Mouse (Mus musculus) brain, adult 10 weeks (tissue): ENCODE results near the gene Defa30. TPM values are rescaled to one million over a fixed set of nuclear protein-coding genes. Genes with fewer than 3 reads are reported as not detected.

Source experiments
- polyA plus RNA-seq: library from polyadenylated mRNA; stranded (reverse); fragments of 350-450 nt; fragmentation: Illumina TruSeq; extraction: RNeasy Lipid Tissue Mini Kit (QIAGEN cat#74804); gene quantifications from one replicate; pipeline ENCODE4 v1.2.3, GENCODE M21; 2015; ENCODE audit warnings: low read depth, low replicate concordance

The Defa30 gene
- not detected for polyA plus RNA-seq

DNA sequence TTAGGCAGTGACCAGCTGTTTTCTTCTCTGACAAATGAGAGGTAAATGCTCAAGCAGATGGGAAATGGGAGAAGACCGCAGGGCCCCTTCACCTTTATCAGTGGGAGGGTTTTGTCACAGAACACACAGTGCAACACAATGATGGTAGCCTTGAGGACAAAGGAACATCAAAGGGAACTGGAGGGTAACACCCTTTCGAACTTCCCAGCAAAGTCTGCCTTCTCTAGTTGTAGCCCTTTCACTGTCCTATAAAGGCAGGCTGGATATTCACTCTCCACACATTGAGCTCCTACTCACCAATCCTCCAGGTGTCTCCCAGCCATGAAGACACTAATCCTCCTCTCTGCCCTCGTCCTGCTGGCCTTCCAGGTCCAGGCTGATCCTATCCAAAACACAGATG is at the start of gene Defa30:
TSS of gene Defa30 (plus strand) at position 301 of the 400 bp plus-strand sequence.

DNA sequence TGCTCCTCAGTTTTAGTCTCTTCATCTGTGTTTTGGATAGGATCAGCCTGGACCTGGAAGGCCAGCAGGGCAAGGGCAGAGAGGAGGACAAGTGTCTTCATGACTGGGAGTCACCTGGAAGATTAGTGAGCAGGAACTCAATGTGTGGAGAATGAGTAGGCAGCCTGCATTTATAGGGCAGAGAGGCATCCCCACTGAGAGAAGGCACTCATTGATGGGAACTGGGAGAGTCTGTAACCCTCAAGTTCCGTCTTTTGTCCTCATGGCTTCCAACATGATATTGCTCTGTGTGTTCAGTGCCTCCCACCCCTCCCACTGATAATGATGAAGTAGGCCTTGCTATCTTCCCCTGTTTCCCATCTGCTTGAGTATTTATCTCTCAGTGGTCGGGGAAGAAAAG is 38.5 kb upstream of the Defa30 start, which contains the start of gene Gm14851:
TSS of gene Gm14851 (minus strand) at position 101 of the 400 bp plus-strand sequence.

DNA sequence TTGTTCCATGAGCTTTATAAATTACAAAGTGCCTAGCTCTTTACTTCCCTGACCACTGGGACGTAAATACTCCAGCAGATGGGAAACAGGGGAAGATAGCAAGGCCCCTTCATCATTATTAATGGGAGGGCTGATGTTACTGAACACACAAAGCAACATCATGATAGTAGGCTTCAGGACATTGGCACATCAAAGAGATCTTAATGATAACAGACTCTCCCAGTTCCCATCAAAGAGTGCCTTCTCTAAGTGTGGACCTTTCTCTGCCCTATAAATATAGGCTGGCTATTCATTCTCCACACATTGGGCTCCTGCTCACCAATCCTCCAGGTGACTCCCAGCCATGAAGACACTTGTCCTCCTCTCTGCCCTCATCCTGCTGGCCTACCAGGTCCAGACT is 27.5 kb downstream of the Defa30 start, which contains the start of gene Defa22:
TSS of gene Defa22 (plus strand) at position 301 of the 400 bp plus-strand sequence.

Other genes with a start within 250 kb of the Defa30 start
- not detected for gene Defb33, start 242.0 kb upstream of the Defa30 start, polyA plus RNA-seq
- gene Gm15056, start 232.0 kb upstream of the Defa30 start, polyA plus RNA-seq, result not detected
- not detected for gene Gm6040, start 212.6 kb upstream of the Defa30 start, polyA plus RNA-seq
- gene AY761185, start 189.9 kb upstream of the Defa30 start, polyA plus RNA-seq, result not detected
- not detected for gene Defa21, start 109.1 kb upstream of the Defa30 start, polyA plus RNA-seq
- not detected for gene Defa23, start 79.6 kb upstream of the Defa30 start, polyA plus RNA-seq
- not detected for gene Defa35, start 69.6 kb upstream of the Defa30 start, polyA plus RNA-seq
- not detected for gene Defa25, start 50.2 kb upstream of the Defa30 start, polyA plus RNA-seq
- not detected for gene Gm14851, start 38.6 kb upstream of the Defa30 start, polyA plus RNA-seq
- gene Defa22, start 27.6 kb downstream of the Defa30 start, polyA plus RNA-seq, result not detected
- not detected for gene Defa31, start 57.0 kb downstream of the Defa30 start, polyA plus RNA-seq
- gene Gm15293, start 66.9 kb downstream of the Defa30 start, polyA plus RNA-seq, result not detected
- gene Gm15292, start 115.1 kb downstream of the Defa30 start, polyA plus RNA-seq, result not detected
- not detected for gene Defa27, start 180.9 kb downstream of the Defa30 start, polyA plus RNA-seq
- not detected for gene Defa29, start 192.4 kb downstream of the Defa30 start, polyA plus RNA-seq
- gene Defa2, start 243.9 kb downstream of the Defa30 start, polyA plus RNA-seq, result not detected